Mouse (Mus musculus) lung, postnatal 0 days (tissue): ENCODE measurements around the gene Kcnq1.

ENCODE experiments used
- CTCF ChIP-seq: IDR thresholded peaks from 2 replicates; pipeline ENCODE4 v1.5.1; 2016; ENCODE audit warnings: antibody characterized with exemption, mild to moderate bottlenecking
- EP300 ChIP-seq: IDR thresholded peaks from 2 replicates; pipeline ENCODE4 v1.6.1; 2016; ENCODE audit warnings: antibody characterized with exemption, mild to moderate bottlenecking, control low read depth

DNA sequence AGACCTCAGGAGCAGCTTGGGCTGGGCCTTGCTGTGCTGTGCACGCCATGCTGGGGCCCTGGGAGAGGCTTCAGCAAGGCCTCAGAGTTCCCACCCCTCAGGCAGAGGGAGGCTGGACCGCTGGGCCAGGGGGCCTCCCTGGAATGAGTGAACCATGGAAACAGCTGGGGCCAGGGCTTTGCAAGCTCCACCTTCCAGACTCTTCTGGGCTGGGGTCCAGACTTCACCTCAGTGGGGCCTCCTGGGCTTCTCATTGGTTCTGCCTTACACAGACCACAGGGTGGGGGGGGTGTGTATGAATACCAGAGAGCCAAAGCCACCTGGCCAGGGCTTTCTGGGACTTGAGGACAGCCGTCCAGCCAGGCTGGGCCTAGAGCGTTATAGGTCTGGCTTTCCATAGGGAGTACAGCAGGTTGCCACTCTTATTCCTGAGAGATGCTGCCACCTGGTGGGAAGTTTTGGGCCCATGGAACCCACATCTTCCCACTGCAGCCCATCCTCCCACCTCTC lies 19.0 kb upstream of the Kcnq1 start:
- TF ChIP-seq CTCF (peak; percentile 73), EP300 (no peak)
